Mouse (Mus musculus): ENCODE measurements around the gene Pax5. TPM values are rescaled to one million over a fixed set of nuclear protein-coding genes. Genes with fewer than 3 reads are reported as not detected.

The Pax5 gene
- total RNA-seq, 2 experiments from 2014 or later, result 0.05 to 0.99 TPM

Small RNA genes within 50 kb of the gene (microRNA-seq; reads per million reads assigned to microRNA genes)
- gene Mir5120, result 0 reads per million in 2 experiments

Other genes starting within 250 kb of the Pax5 start
- gene Zcchc7, start 45.4 kb upstream of the Pax5 start, total RNA-seq (2021), result 10 to 100 TPM; 69.7 to 92.0 TPM

Data from layer of hippocampus, postnatal 36 days (tissue).